Mouse (Mus musculus): ENCODE data around the gene Gm11639.
"Not testable (repeated sequence)": the region's sequence is repeated elsewhere in the genome, so short reads cannot be mapped to it uniquely, and the experiment has no call there.

The Gm11639 gene

DNA sequence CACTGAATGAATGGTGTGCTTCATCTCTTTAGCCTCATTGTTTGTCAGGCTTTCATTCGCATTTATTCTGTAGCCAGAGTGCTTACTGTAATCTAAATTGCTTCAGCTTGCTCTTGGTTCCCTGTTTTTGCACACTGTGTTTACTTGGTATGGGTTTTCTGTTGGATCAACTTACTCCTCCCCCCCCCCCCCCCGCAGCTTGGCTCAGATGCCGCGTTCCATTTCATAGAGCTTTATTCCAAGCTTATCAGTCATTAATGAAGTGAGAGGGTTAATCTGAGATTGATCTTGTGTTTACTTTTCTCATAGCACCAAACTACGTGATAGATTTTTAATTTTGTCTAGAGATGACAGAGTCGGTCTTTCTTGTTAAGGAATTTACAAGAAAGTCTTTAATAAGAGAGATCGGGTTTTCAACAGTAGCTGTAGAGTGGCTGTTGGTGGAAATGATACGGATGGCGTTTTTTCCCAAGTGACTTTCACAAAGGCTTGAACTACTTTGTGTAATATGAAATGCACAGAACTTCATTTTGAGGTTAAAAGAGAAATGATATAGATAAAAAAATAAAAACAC, 59.6 kb downstream of the Gm11639 start:
- DNase-seq: no peak

DNA sequence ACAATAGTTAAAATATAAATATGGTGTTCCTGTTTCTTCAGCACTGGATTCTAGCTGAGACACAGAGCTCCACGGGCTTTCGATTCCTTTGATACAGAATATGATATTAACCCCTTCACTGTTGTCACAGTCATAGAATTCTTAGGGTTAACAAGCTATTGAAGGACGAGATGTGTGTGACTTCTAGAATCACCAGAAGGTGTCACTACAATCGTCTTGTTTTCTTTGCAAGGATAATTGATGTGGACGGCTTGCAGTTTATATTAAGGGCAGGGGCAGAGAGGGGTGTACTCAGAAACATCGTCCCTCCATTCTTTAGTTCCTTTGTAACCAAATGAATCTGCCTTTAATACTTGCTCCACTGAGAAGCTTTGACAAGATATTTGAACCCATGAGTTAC, 80.3 kb downstream of the Gm11639 start:
- DNase-seq: no peak

DNA sequence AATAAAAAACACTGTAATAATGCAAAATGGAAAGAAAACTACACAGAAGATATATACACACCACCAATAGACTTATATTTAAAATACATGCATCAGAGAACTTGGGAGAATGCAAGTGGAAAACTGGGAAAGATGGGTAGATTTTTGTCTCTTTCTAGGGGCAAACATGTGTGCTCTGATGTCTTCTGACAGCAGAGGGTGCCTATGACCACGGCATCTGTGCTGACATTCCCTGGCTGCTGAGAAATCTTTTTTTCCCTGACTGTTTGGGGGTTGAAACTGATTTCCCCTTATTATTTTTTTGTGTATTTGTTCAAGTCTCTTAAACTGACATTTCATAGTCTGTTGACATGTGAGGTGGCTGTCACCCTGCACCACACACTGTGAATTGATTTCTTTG, 81.6 kb downstream of the Gm11639 start:
- no peak for DNase-seq

DNA sequence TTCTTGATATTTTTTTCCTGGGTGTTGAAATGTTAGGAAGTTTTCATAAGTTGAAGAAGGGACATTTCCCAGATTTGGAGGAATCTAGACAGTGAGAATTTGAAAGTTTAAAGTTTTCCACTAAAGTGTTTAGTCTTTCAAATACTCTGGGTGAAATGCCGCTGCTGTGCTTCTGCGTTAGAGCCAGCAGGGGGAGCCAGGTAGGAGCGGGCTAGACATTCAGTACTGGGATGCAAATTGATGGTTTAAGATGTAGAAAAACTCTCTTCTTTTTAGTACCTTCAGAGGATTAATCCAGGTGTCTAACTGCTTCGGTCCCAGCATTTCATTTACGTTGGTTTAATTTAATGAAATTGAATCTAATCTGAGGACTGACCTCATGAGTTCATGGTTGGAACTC, 82.6 kb downstream of the Gm11639 start:
- DNase-seq: peak; percentile 20 to 24

DNA sequence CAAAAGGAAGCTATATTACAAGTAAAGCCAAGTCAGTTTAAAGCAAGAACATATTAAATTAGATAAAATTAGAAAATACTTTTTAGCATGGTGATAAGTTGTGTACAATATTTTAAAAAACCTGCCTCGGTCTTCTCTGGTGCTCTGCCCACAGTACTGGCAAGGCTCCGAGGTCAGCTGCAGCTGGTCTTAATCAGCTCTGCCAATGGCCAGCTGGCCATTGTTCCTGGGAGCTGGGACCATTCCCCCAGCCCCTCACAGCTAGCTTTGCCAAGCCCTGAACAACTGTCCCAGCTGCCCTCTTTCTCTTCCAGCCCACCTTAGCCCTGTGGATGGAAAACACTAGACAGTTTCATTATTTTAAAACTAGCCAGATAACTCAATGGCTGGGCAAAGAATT, 93.3 kb downstream of the Gm11639 start:
- DNase-seq: no peak

DNA sequence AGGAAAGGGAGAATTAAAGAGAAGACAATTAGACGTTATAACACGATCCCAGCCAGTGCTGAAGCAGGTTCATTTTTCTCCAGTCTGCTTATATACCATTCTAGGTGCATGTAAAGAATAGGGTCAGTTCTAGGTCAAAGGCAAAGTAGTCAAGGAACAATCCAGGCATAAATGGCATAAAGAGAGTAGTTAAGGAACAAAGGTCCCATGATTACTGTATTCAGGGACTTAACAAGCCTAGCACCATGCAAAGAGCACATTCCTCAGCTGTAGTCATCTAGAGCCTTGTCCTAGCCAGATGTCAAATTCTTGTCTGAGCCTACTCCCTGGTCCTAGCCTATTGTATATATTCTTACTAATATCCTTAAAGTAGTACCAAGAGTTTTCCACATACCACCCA, 259.2 kb downstream of the Gm11639 start:
- no peak for DNase-seq

DNA sequence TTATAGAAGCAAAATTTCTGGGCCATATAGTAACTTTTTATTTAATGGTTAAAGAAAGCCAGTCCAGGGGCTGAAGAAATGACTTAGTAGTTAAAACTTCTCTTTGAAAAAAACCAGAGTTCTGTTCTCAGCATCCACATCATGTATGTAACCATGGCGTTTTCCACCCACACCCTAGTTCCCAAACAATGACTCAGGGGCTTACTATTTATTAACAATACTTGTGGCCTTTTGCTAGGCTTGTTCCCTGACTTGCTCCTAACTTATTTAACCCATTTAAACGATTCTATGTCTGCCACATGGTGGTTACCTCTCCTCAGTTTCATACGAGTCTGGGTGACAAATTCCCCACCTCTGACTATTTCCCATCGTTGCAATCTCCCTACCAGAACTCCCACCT, 266.8 kb downstream of the Gm11639 start:
- DNase-seq: no peak

DNA sequence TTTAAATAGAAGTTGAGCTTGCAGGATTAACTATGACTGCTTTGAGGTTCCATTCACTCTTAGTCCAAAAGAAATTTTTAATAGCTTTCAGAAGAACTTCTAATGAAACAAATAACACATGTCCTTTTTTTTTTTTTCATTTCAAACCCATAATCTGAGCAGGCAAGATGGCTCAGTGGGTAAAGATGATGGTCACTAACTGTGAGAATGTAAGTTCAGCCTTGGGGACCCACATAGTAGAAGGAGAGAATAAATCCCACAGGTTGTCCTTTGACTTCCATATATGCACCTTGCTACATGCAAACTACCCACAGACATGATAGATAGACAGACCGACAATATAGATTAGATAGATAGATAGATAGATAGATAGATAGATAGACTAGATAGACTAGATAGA, 282.4 kb downstream of the Gm11639 start:
- no peak for DNase-seq

DNA sequence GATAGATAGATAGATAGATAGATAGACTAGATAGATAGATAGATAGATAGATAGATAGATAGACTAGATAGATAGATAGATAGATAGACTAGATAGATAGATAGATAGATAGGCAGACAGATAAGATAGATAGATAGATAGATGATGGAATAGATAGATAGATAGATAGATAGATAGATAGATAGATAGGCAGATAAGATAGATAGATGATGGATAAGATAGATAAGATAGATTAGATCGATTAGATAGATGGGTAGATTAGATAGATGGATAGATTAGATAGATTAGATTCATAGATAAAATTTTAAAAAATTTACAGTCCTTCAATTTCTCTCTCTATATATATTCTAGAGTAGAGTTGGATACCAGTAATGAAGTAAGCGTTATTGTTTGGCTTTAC, 282.9 kb downstream of the Gm11639 start:
- no peak for DNase-seq

DNA sequence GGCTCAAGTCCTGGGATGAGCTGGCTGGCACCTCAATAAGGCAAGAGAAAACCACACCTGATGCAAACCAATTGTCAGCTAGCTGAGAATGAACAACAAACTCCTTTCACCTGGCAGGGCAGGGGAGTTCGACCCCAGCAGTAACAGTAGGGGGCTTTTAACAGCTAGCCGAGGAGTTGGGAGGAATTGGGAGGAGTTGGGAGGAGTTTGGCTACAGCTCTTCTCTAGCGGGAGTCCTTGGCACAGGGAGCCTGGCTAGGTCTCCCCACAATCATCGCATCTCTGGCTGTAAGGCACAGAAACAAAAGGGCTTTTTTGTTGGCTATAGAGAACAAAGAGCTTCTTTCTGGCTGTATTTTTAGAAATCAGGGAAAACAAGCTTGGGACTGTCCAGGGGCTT, 285.8 kb downstream of the Gm11639 start:
- no peak for DNase-seq

DNA sequence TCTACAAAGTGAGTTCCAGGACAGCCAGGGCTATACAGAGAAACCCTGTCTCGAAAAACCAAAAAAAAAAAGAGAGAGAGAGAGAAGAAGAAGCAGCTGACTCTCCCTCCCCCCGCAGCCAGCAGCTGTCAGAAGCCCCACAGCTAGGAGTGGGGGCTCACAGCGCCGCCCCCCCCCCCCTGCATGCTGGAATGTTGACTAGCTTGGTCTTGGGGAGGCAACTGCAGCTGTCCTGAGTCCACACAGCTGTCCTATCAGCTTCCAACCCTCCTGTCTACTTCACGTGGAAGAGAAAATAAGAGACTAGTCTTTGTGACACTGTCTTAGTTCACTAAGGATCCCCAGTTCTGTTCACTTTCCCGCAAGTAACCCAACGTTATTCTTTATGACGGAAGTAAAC, 287.0 kb downstream of the Gm11639 start:
- no peak for DNase-seq

DNA sequence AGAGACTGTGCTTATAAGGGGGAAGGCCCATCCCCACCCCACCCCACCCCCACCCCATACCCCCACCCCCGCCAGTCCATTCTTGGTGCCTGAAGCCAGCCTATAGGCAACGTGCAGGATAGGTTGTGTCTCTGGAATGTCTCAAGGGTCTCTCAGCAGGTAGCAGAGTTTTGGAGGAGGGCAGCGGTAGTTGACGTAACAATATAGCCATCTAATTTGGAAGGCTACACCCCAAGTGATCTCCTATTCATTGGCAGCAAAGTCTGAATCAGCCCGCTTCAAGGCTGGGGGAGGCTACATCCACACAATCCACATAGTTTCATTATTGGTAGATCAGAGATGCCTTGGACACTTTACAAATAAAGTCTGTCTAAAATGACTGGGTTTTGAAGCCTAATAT, 292.5 kb downstream of the Gm11639 start:
- no peak for DNase-seq

DNA sequence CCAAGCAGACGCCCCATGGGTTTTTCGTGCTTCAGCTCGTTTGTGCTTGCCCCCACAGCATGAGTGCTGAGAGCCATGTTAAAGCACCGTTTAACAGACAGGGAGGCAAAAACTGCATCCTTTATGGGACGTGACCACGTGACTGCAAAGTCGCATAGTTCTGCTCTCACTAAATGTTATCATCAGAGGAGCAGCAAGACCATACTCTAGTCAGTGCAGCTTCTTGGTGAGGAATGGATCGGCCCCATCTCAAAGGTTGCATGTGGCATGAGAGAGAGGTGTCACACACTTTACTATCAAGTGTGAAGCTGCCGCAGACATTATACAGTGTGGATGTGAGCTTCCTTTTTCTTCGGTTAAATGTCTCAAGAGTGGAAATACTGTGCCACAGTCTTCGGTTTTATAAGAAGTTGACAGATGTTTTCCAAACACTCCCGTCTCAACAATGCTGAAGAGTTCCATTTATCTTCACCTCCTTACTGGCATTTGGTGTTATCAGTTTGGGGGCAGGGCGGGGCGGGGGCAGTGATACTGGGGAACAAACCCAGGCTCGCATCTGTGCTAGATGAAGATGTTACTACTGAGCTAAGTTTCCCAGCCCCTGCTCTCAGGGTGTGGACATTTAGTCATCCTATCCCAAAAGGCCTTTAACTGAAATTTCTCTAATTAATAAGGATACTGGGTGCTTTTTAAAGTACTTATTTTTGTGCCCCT, 296.0 kb downstream of the Gm11639 start:
- DNase-seq: no peak

DNA sequence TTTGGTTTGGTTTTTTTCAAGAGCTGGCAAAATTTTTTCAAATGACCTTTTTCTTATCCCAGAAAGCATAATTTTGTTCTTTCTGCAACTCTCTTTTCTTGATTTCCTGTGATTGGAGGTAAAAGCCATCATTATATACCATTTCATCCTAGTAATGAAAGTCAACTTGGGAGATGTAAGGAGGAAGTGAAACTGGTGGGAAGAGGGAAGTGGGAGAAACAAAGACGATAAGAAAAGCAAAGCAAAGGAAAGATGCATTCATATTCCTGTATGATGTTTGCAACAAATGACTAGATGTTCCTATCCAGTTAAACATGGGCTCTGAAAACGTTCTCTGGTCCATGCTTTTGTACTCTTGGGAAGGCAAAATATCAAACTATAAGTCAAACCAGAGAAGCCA, 323.7 kb downstream of the Gm11639 start:
- no peak for DNase-seq

DNA sequence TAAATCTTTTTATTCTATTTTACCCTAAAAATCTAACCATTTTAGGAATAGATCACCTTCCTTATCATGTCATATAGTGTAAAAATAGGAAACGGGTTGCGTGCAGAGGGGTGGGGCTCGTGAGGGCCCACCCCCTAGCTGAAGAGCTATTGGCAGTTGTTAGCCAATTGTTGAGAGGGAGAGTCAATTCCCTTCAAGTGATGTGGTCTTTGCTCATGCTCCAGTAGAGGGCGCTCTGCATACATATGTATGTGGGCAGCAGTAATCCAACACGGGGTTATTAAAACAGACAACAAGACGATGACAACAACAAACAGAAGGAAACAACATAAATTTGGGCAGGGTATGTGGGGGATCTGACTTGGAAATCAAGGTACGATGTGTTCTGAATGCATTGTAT, 335.6 kb downstream of the Gm11639 start:
- no peak for DNase-seq

DNA sequence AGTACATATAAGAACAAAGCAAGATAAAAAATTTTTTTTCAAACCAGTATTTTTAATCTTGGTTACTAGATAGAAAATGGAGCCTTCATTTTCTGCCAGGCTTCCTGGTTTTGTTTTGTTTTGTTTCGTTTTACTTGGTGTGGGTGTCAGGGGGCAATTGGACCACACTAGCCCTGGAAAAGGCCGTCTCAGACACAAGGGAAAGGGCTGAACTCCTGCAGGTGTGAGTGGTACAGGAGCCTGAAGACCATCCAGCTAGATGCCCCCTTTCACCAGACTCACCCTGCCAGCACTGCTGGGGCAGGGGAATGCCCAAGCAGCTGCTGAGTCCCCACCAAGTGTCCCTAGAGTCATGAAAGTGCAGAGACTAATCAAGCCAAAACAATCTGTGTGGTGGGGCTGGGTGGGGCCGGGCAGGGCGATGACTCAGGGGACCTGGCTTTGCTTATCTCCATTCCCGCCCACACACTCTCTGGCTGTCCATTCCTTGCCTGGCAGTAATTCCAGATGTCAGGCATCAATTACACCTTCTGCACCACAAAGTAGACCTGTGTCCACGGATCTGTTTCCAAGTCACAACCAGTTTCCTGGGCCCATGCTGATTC, 343.3 kb downstream of the Gm11639 start:
- DNase-seq: no peak

DNA sequence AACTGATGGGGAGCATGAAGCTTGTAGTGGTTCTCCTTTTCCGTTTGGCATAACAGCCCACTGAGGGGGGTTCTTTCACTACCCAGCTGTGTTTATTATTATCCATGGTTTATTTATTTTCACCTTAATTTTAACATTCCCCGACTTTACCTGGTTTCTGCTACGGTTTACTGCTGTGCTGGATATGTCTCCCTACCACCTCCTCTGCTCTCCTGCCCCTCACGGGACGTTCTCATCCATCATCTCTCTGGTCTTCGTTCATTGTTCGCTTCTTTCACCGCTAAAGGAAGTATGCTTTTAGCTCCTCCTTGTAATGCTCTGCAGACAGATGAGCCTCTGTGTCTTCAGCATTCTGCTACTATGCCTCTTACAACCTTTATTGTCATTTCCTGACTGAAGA, 344.0 kb downstream of the Gm11639 start:
- no peak for DNase-seq

DNA sequence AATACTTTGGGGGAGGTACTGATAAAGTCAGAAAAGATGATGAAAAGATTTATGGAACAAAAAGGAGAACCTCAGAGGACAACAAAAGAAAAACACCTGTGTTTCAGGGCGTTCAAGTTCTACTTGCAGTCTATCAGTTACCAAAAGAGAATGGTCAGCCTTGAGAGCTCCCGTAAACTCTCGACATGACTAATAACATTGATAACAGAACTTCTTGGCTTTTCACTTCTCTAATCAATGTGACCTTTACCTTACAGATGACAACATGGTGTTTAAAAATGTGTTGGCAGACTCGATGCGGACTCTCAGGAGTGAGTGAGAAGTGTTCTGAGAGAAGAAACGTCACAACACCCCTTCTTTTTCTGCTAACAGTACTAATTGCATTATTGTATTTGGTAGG, 344.7 kb downstream of the Gm11639 start:
- DNase-seq: no peak

DNA sequence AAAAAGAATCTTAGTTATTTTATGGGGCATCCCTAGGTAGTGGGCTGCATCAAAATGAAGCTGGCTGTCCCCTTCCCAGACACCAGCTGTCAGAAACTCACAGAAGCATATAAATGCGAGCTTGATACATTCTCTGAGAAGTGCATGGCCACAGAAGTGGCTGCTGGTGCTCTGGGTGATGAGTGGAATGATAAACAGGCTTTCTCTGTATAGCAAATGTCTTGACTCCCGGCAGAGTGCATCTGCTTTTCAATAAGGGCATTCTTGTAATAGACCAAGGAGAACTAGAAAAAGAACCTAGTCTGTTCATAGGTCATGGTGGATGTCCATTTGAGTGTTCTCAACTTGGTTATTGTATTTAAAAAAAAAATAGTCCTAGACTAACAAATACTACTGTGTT, 345.6 kb downstream of the Gm11639 start:
- DNase-seq: no peak

DNA sequence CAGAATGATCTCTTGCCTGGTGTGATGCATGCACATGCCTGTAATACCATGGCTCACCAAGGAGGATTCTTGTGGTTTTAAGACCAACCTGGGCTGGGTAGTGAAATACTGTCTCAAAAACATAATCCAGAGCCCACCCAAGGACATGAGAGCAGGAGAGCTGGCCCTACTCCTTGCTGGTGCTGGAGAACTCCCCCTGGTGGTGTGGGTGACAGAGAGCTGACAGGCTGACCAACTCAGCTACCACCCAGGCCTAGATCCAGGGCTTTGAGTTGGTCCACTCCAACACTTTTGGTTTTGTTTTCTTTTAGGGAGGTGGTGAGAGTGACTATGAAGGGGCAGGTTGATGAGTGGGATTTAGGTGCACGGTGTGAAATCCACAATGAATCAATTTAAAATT, 349.6 kb downstream of the Gm11639 start:
- DNase-seq: no peak

DNA sequence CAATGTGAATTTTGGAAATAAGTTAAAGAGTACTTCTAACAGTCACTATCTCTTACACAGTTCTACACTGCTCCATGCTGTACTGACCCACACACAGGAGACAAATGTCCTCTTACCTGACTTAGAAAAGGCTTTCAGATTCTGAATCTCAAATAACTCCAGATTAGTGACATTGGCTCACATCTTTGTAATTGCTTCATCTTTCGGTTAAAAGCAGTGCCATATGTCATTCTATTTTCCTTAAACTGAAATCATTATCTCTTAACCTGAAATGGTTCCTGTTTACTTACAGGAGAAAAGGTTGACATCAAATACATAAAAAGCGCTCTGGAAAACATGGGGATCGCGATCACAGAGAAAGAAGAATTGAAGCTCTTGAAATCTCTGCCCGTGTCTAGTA, 377.8 kb downstream of the Gm11639 start, which contains the start of gene Efcab3:
Efcab3 (plus strand) TSS at position 301 of the 400 bp plus-strand sequence.
- DNase-seq: no peak

DNA sequence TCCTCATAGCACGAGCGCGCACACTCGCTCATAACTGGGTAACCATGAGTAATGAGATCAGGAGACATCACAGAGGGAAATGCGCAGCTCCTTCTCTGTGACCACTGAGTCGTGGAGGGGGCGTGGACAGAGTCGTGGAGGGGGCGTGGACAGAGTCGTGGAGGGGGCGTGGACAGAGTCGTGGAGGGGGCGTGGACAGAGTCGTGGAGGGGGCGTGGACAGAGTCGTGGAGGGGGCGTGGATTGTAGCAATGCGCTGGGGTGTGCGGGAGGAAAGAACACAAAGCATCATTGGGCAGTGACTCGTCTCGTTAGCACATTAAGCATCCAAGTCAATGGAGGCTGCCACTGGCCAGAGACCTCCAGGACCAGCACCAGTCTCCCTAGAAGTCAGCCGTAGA, 426.9 kb downstream of the Gm11639 start:
- not testable (repeated sequence) for DNase-seq

DNA sequence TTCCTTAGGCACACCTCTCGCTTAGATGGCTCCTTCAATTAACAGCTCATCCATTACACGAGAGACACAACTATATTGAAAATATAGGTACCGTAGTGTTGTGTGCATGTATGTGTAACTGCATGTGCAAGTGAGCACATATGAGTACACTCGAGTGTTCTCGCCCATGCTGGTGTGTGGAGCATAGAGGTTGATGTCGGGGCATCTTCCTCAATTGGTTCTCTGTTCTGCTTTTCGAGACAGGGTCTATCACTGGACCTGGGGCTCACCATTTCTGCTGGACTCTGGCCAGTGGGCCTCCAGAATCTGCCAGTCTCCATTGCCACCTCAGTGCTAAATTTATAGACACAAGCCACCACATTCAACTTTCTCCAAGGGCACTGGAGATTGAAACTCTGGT, 432.3 kb downstream of the Gm11639 start:
- no peak for DNase-seq

DNA sequence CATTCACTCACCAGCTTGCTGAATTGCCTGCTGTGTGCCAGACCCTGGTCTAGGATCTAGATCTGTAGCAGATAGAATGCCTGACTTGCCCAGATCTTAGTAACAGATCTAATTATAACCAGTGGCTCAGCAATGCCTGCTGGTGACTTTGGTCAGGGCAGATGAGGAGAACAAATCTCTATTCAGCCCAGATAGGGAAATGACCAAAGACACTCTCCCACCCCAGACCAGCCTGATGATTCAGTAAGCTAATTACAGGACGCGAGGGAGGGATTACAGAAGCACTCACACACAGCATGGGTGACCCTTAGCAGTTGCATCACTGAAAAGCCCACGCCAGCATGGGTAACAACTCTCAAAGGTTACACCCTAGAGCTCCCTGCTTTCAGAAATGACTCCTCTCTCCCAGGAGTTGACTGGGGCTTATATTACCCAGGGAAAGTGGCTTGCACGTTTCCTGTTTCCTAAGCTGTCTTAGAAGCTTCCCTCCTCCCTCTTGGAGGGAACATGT, 435.1 kb downstream of the Gm11639 start:
- DNase-seq: no peak

All from cerebellum, postnatal 36 days (tissue).